Mouse (Mus musculus) adrenal gland, adult (tissue): ENCODE results near the gene Necab3.

Experiments
- DNase-seq, 2 experiments: peaks; one replicate each; pipeline ENCODE4 v3.0.0; 2022 to 2023; ENCODE audit warnings: low spot score in 1 of 2; ENCODE audit not compliant: inconsistent age in 2 of 2

Necab3 gene

DNA sequence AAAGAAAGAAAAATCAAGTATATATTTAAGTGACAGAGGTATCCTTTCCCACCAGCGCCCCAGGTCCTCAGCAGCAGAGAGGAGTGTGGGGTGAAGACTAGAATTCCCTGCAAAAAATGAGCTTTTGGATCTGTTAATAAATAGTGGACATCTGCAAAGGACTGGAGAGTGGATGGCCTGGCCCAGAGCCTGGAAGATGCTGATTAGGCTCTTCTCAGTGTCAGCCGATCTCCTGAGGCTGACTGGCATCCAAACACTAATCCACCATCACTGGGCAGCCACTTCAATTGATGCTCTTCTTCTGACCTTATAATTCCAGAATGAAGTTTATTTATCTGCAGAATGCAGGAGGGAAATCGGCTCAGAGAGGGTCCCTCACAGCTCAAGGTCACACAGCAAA lies 14.3 kb upstream of the Necab3 start:
- DNase-seq: no peak

DNA sequence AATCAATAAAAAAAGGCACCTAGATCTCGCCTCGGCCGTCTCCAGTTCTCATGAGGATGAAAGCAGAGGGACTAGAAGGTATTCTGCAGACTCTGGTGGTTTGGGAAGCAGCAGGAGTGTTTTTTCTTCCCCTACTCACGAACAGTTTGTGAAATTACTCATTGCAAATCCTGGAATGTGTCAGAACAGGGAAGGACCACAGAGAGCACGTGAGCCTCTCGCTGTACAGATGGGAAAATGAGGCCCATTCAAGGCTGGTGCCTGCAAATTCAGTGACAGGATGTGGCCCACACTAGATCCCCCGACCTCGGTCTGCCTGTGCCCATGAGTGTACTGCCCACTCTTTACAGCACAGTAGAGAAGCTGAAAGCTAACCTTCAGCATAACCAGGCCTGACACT lies 13.3 kb upstream of the Necab3 start:
- no peak for DNase-seq

DNA sequence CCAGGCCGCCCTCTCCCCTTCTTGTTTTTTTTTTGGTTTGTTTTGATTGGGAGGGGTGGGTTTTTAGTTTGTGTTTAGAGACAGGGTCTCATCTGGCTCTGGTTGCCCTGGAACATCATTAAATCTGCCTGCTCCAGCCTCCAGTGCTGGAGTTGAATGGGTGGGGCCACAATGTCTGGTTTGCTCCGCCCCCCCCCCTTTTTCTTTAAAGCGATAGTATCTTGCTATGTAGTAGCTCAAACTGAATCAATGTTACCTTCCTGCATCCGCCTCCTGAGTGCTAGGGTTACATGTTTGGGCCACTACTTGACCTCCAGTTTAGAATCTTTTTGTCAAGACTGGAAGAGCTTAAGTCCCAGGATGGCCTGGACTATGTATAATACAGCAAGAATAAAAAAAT lies 12.6 kb upstream of the Necab3 start:
- DNase-seq: no peak

DNA sequence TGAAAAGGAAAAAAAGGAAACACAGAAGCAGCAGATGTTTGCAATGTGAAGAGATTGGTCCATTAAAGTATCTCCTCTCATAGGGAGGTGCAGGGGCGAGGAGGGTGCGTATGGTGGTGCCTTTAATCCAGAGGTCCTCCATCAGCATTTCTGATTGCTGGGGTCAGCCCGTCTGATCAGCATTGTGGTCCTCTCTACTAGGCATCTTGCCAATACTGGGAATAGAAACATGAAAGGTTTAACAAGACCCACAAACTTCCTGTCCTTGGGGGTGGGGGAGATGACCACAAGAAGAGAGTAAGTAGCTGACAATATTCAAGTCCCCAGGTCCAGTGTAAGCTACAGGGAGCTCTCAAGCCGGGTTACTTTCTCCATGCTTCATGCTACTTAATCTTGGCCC lies 12.0 kb upstream of the Necab3 start:
- peak in 1 of 2 experiments; percentile 37 for DNase-seq

DNA sequence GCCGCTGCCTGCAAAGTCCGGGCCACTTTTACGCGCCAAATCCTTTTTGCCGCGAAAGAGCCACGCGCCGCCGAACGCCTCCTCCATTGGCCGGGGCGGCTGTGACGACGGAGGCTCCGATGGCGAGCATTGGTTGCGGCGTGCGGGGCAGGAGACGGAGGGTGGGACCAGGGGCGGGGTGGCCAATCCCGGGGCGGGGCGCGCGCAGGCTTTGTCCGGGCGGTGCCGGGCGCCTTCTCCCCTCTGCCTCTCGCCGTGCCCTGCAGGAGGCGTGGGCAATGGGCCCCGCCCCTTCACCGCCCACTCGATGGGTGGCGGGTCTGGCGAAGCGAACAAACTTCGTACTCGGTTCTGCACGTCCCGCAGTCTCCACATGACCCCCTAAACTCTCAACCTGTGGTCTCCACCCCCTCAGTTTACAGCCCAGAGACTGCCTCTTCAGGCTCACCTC lies 11.2 kb upstream of the Necab3 start, which contains the start of gene E2f1:
Gene E2f1, minus strand, starts transcription at position 57 of the 451 bp plus-strand sequence.
- peak; percentile 95 to 97 for DNase-seq

DNA sequence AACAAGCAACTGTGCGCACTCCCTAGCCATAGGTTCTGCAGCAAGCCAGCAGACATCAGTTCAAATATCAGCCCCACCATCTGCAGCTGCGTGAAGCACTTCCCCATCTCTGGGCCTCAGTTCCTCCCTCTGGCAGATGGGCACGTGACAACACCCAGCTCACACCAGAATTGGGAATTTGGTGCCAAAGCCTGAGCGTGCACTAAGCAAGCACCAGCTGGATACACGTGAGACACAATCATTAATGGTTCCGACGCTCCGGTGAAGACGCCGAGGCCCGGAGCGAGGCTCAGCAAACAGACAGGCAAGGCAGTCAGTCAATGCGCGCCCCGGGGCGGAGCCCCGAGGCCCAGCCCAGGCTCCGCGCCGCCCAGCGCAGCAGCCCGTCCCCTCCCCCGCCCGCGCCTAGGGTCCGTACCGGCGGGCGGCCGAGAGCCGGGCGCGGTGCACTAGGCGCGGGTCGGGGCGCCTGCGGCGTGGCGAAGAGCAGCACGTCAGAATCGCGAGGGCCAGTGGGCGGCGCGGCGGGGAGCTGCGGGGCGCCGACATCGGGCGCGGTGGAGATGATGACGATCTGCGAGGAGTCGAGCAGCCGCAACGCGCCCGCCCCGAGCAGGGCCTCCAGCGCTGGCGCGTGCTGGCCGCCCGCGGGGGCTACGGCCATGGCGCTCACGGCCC lies 10.5 kb upstream of the Necab3 start:
- peak; percentile 81 to 93 for DNase-seq

DNA sequence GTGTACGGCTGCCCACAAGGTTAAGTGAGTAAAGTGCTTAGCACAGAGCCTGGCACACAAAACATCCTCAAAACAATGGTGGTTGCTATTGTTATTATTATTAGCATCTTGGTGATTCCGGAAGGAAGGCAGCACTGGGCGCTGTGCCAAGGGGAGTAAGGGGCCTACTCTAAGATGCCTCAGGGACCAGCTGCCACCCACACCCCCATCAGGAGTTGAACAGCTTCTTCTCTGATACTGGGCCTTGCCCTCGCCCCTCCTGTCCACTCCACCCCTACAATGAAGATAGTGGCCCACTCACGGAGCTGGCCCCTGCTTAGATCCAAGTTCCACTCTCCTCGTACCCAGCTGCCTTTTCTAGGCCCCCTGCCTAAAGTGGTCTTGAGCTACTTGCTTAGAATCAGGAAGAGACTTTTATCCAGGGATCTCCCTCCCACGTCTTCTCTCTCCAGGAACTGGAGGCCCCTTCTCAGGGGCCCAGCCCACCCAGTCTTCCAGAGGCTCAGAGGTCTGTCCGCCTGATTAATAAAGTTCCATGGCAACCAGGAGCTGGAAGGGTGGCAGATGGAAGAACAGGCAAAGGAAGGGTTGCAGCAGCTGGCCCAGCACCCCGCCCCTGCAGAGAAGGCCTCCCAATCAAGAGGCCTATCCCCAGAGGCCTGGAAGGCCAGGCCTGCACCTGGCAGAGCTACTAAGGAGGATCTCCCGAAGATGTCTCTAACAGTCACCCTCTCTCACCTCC lies 9.8 kb upstream of the Necab3 start:
- peak; percentile 40 to 65 for DNase-seq

DNA sequence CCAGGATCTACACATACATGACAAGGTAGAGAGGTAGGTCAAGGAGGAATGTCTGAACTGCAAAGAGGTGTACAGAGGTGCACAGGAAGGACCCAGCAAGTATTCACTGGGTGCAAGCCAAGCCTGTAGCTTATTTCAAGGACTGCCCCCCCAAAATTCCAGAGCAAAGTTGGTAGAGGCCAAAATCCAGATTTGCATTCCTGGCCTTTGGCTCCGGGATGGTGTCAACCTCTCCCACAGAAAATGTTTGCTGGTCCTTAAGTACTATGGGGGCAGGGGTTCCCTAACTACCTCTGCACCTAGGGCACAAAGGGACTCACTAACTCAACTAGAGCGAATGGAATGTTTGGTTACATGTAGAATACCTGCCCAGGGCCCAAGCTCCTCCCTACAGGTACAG lies 9.1 kb upstream of the Necab3 start:
- DNase-seq: peak in 1 of 2 experiments; percentile 40

DNA sequence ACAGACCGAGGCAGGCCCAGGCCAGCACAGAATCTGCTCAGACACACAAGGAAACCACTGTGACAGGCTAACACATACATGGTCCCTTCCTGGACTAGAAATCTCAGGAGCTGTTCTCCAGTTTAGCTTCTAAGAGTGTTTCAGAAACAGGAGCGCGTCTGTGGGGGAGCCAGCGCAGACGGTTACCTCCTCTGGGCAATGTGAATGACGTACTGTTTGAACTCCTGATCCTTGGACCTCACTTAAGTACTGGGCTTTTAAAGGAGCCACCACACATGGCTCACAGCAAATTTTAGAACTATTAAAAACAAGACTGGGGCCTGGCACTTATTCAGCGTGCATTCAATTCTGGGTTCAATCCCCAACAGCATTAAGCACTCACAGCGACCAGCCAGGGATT lies 8.0 kb upstream of the Necab3 start:
- no peak for DNase-seq

DNA sequence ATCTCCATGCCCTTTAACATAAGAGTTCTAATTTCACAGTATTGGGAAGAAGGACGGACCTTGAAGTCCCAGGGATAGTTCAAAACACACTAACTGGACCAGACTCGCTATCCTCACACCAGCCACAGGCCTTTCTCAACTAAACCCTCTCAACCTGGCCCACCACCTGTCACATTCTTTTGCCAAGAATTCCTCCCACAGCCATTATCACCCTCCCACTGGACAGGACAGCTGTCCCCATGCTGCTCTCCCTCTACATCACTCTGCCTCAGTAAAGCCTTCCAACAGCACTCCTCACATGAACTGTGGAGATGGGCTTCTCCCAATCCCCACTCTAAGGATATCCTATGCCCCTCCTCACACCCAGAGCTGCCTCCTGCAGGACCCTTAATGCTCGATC lies 6.9 kb upstream of the Necab3 start:
- DNase-seq: no peak

DNA sequence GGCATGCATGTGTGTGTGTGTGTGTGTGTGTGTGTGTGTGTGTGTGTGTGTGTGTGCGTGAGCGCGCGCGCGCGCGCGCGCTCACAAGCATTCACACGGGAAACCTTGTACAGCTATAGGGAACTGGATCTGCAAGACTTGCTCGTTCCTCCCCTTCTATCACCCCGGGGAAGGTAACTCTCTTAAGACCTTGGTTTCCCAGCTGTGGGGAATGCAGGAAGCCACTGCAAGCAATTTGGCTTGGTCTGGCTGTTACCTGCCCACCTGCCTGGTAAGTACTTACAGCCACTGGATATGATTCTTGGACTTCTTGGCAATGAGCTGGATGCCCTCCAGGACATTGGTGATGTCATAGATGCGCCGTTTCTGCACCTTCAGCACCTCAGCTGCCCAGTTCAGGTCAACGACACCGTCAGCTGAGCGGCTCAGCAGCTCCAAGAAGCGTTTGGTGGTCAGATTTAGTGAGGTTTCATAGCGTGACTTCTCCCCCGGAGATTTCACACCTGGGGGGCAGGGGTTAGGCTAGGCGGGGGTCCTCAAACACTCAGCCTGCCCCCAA lies 5.0 kb upstream of the Necab3 start:
- no peak for DNase-seq

DNA sequence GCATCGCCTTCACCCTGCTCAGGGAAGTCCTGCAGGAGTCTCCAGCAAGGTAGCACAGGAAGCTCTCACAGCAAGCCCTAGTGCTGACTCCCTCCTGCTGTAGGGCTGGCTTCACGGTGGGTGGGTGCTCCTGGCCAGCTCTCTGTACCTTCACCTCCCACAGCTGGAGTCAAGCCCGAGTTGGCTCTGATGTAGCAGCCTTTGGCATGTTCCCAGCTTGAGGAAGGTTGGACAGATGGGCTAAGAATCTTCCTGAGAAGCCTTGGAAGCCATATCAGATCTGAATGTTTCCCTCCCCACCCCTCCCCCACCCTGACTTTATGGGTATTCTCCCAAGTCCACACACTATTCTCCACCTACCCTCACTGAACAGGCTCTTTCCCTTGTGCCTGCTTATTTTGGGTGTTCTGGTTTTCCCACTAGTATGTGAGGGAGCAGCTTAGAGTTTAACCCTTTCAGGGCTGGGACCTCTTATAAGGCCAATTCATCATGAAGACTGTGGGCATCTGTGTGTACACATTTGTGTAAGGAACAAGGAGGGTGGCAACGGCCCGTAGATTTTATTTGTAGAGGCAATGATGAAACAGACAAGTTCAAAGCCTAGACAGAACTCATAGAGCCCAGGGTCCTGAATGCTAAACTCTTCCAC lies 1.4 kb downstream of the Necab3 start:
- DNase-seq: no peak

DNA sequence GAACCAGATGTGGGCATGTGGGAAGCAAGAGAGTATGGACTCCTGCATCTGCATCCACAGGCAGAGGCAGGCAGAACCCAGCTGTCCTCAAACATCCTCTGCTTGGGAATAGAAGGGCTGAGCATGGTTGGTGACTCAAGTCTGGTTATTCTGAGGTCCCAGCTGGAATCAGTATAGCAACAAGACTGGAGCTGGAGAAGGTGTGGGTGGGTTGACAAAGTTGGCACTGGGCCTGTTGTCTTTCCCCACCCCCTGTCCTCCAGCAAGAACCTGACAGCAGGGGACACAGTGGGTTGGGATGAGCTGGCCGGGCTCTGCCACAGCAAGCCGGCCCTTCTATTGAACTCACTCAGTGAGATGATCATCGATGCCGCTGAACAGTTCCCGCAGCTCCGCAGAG lies 3.5 kb downstream of the Necab3 start:
- DNase-seq: no peak

DNA sequence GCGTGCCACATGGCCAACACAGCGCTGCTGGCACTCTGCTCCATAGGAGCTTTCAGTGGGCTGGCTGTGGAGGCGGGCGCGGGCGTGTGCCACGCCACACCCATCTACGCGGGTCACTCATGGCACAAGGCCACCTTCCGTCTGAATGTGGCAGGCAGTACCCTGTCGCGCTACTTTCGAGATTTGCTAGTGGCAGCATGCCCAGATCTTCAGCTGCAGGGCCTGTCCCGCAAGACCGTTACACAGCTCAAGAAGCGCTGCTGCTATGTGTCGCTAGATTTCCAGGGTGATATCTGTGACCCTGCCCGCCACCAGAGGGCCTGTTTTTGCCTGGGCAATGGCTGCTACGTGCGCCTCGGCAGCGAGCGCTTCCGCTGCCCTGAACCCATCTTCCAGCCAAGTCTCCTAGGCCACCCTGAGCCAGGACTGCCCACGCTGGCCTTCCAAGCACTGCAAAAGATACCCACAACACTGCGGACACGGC lies 6.2 kb downstream of the Necab3 start:
- DNase-seq: peak; percentile 82 to 93

DNA sequence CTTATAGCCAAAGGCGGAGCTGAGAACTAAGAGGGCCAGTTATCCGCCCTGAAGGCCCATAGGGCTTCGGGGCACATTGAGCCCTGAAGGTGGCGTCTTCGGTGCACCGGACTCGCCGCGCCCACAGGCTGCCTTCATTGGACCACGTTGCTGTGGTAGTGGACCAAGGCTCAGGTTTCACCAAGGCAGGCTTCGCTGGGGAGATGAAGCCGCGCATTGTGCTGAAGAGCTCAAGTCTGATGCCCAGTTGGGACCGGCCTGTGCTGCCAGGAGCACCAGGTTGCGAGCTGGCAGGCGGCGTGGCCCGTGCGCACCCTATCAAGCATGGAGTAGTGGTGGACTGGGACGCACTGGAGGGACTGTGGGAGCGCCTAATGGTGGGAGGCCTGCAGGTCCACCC lies 6.8 kb downstream of the Necab3 start:
- no peak for DNase-seq

DNA sequence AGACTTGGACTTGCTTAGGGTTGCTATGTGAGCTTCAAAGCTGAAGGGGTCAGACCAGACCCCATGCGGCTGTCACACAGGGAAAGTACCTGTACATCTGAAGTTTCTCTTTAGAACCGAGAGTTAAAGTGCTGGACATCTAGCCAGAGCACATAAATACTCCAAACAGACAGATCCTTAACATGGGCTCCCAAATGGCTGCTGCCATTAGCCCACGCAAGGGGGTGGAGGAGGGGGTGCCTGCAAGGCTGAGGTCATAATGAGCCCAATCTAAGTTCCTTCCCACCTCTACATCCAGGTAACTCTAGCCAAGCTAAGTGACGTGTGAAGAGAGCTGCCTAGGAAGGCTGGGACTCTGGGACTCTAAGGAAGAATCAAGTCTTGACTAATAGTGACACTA lies 7.2 kb downstream of the Necab3 start, which contains the start of gene Actl10:
Gene Actl10, plus strand, starts transcription at position 301 of the 400 bp plus-strand sequence.
- DNase-seq: no peak

DNA sequence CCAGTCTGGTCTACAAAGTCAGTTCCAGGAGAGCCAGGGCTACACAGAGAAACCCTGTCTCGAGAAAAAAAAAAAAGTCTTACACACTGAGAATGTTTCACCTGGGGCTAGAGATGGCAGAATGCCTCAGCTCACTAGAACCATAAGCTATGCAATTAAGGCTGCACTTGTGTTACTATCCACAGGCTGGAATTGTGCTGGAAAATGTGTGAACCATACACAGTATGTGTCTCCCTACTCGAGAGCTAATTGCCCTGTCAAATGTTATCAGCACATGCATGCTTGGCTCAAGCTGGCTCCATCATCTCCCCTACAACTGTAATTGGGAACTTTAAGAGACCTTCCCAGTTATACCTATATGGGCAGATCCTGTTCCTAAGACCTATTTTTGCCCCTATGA lies 7.8 kb downstream of the Necab3 start:
- DNase-seq: no peak

DNA sequence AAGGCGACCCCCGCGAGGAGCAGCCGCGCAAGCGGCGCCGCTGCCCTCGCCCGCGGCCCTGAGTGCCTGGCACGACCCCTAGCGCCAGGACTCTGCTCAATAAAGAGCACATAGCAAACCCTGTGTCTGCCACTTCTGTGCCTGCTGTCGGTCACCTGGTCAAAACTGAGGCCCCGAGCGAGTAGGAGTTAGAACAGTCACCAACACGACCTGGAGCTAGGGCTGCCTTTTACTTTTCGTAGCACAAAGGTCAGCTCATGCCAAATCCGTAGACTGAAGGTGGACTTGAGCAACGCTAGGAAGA lies 8.9 kb downstream of the Necab3 start:
- no peak for DNase-seq

DNA sequence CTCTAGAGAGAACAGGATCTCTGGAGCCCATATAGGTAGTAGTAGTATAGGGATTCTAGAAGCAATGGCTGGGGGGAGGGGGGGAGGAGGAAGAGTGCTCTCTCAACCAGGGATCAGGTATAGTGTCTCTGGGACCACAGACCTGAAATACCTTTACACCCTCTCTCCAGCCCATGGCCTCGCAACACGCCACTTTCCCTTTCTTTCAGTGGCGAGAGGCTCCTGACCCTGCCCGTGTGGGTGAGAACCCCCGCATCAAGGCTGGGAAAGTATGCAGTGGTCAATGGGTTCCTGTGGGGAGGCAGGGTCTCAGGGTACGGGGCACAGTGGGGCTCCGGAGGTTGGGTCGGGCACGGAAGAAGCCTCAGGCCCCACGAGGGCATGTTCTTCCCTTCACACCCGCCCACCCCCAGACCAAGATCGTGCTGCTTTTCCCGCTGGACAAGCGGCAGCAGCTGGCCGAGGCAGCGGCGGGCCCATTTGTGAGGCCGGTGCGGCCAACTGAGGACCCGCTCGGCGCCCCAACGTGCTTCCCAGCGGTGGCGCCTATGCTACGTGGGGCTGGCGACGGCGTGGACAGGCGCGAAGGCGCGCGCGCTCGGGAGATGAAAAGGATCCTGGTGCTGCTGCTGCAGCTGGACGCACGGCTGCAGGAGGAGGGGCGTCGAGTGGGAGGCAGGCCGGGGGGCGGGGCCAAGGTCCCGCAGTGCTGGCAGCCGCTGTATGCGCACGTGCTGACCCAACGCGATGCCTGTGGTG lies 9.4 kb downstream of the Necab3 start:
- peak; percentile 80 to 85 for DNase-seq

DNA sequence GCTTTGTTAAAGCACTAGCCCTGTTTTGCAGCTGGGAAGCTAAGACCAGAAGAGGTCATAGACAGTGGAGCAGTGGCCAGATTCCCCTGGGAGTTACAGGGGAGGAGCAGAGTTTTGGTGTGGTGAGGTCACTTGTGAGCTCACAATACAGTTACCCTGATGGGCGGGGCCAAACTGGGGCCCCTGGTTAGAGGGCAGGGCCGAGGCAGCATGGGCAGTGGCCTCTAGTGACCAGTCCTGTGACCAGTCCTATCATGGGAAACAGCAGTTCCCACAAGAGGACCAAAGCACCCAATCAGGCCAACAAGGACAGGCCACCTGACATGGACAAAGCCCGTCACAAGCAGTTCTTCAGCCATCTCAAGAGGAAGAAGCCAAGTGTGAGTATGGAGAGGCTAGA lies 10.0 kb downstream of the Necab3 start:
- peak in 1 of 2 experiments; percentile 56 for DNase-seq

DNA sequence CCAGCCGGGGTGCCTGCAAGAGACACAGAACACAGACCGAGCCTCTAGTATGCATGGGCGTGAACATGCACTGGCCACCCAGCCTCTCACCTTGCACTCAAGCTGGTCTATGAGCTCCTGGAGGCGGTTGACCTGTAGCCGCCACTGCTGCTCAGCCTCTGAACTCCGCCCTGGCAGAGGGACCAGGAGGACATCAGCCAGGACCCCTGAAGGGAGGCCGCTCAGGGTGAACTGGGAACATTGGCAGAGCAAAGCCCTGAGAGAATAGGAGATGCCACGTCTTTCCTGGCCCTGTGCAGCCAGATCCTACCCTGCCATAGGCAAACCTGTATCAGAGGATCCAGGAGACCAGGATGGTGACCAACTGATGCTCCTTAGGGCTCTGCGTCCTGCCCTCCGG lies 12.0 kb downstream of the Necab3 start, which contains the start of gene 1700003F12Rik:
Gene 1700003F12Rik, plus strand, starts transcription at position 375 of the 400 bp plus-strand sequence.
- DNase-seq: no peak
